Mouse (Mus musculus) intestine, embryonic 15.5 days (tissue): ENCODE measurements around the gene Scd4. TPM values are rescaled to one million over a fixed set of nuclear protein-coding genes. Genes with fewer than 3 reads are reported as not detected.

Experiments used
- ATAC-seq: fragments of 200-750 bp; cut with Nextera tagmentation; 2 replicates; pipeline ENCODE4 v1.8.0; 2017; ENCODE audit warnings: moderate TSS enrichment, moderate library complexity
- H3K27ac ChIP-seq: fragments of 300-500 bp; sonication (generic); 2 replicates; pipeline ENCODE4 v1.5.1; 2015; ENCODE audit warnings: mild to moderate bottlenecking, inconsistent platforms
- H3K27me3 ChIP-seq: fragments of 300-500 bp; sonication (generic); replicated peaks from 2 replicates; pipeline ENCODE4 v1.6.1; 2015; ENCODE audit warnings: inconsistent platforms
- H3K36me3 ChIP-seq: fragments of 300-500 bp; sonication (generic); 2 replicates; pipeline ENCODE4 v1.6.1; 2015; ENCODE audit warnings: inconsistent platforms
- H3K4me1 ChIP-seq: fragments of 300-500 bp; sonication (generic); replicated peaks from 2 replicates; pipeline ENCODE4 v1.6.1; 2015; ENCODE audit warnings: inconsistent platforms
- H3K4me2 ChIP-seq: fragments of 300-500 bp; sonication (generic); replicated peaks from 2 replicates; pipeline ENCODE4 v1.6.1; 2015; ENCODE audit warnings: mild to moderate bottlenecking, inconsistent platforms
- H3K4me3 ChIP-seq: fragments of 300-500 bp; sonication (generic); replicated peaks from 2 replicates; pipeline ENCODE4 v1.5.1; 2015; ENCODE audit warnings: inconsistent platforms
- H3K9ac ChIP-seq: fragments of 300-500 bp; sonication (generic); 2 replicates; pipeline ENCODE4 v1.6.1; 2015; ENCODE audit warnings: inconsistent platforms
- H3K9me3 ChIP-seq: fragments of 300-500 bp; sonication (generic); 2 replicates; pipeline ENCODE4 v1.6.1; 2016; ENCODE audit warnings: inconsistent platforms
- WGBS: fragments of 180-500 bp; shearing (Covaris S2); methylation state at CpG from one replicate; pipeline ENCODE4 v1.1.7; 2015; 5-methylcytosine and 5-hydroxymethylcytosine counted together
- polyA plus RNA-seq: library from polyadenylated mRNA; unstranded; fragments of >200 nt; fragmentation: Nextera tagmentation; extraction: Ambion mirVana; gene quantifications from 2 replicates; pipeline ENCODE4 v1.2.1, GENCODE M21; 2015

The Scd4 gene
- polyA plus RNA-seq, 1 experiment from 2014 or later, result 0.10 TPM

GRCm38 (mm10) chr19:44310814-44311213 is 22.1 kb upstream of the Scd4 start:
- 40% methylated on average over 5 of the region's 5 CpGs for WGBS
- peaks cover 12% of the 10 kb centered on the region; the same call in 1 of the 2 replicates for H3K36me3 ChIP-seq
- H3K4me2 ChIP-seq, result no peak overlapping the region
- no peak overlapping the region for H3K27ac ChIP-seq
- H3K9ac ChIP-seq, result no peak overlapping the region
- H3K9me3 ChIP-seq, result no peaks in the 10 kb centered on the region
- H3K4me3 ChIP-seq, result no peak overlapping the region
- ATAC-seq, result no peak
- peaks cover 20% of the 10 kb centered on the region for H3K4me1 ChIP-seq
- no peaks in the 10 kb centered on the region for H3K27me3 ChIP-seq

DNA sequence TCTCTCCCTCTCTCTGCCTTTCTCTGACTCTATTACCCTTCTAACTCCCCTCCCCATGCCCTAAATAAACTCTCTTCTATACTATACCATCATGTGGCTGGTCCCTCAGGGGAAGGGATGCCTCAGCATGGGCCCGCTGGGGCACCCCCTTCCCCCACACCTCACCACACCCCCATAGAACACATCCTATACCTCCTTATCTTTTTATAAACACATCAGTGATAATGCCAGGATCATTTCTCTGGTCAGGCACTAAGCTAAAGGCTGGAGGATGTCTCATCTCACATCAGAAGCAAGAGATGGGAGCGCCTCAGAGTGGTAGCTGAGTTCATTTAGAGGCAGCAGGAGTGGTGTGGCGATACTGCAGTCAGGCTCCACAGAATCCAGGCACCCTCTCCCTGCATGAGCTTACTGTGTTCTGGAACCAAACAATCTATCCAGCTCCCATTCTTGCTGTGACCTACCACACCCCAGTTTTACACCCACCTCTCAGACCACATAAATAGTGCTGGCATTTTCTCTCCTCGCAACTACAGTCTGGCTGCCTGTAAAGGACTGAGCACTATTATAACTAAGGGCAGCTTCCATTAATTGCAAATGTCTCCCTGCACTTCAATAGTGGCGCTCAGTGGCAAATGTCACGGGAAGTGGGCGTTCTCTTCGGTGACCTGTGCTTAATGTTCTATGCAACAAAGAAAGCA is 21.4 kb upstream of the Scd4 start:
- H3K27ac ChIP-seq, result no peak overlapping the region
- WGBS, result 64% methylated on average over 8 of the region's 8 CpGs
- H3K4me1 ChIP-seq, result peaks cover 20% of the 10 kb centered on the region
- H3K4me2 ChIP-seq, result no peak overlapping the region
- no peaks in the 10 kb centered on the region for H3K27me3 ChIP-seq
- H3K36me3 ChIP-seq, result peaks cover 7% of the 10 kb centered on the region; the same call in 1 of the 2 replicates
- ATAC-seq, result no peak
- no peak overlapping the region for H3K4me3 ChIP-seq
- H3K9me3 ChIP-seq, result no peaks in the 10 kb centered on the region
- no peak overlapping the region for H3K9ac ChIP-seq

DNA sequence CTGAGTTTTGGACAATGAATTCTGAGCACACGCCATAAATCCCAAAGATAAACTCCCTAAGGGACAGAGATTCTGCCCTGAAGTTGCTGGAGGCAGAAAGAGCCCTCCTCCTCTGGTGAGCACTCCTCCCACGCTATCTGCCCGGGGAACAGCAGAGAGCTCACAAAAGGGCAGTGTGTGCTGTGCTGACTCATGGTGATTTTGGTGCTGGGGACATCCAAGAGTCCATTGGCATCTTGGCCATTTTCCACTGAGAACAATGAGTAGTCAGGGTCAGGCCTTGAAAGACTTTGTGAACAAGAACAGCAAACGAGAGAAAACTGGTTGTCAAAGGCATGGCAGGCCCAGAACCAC is 20.9 kb upstream of the Scd4 start:
- Histone ChIP-seq H3K9me3 (no peaks in the 10 kb centered on the region), H3K36me3 (0 out of 2 replicates have a peak, but pooled peaks cover 6% of the 10 kb centered on the region), H3K27ac (no peak overlapping the region), H3K4me3 (no peak overlapping the region), H3K4me2 (no peak overlapping the region), H3K9ac (no peak overlapping the region), H3K27me3 (no peaks in the 10 kb centered on the region), H3K4me1 (peaks cover 20% of the 10 kb centered on the region)
- ATAC-seq, result no peak
- 42% methylated on average over 4 of the region's 4 CpGs for WGBS

- 0 out of 2 replicates have a peak, but pooled peaks cover 3% of the 10 kb centered on the region for H3K36me3 ChIP-seq
- no peak overlapping the region for H3K27ac ChIP-seq
- H3K4me2 ChIP-seq, result no peak overlapping the region
- no peak overlapping the region for H3K4me3 ChIP-seq
- ATAC-seq, result no peak
- H3K4me1 ChIP-seq, result peaks cover 20% of the 10 kb centered on the region
- 73% methylated on average over 3 of the region's 3 CpGs for WGBS
- H3K27me3 ChIP-seq, result no peaks in the 10 kb centered on the region
- H3K9me3 ChIP-seq, result no peaks in the 10 kb centered on the region
- no peak overlapping the region for H3K9ac ChIP-seq
Observed at GRCm38 (mm10) chr19:44313066-44313465, 19.8 kb upstream of the Scd4 start.

GRCm38 (mm10) chr19:44314327-44314759 is 18.5 kb upstream of the Scd4 start:
- Histone ChIP-seq H3K4me2 (peak overlapping the region; percentile 87), H3K36me3 (no peaks in the 10 kb centered on the region), H3K9ac (peak overlapping the region; percentile 52), H3K27ac (peak overlapping the region; percentile 78), H3K4me3 (peak overlapping the region; percentile 43), H3K9me3 (no peaks in the 10 kb centered on the region), H3K4me1 (peaks cover 20% of the 10 kb centered on the region), H3K27me3 (no peaks in the 10 kb centered on the region)
- ATAC-seq, result peak; percentile 96
- WGBS, result 2% methylated on average over 18 of the region's 18 CpGs

- Histone ChIP-seq H3K9me3 (no peaks in the 10 kb centered on the region), H3K9ac (peak overlapping the region; percentile 52), H3K4me3 (peak overlapping the region; percentile 43), H3K36me3 (no peaks in the 10 kb centered on the region), H3K27me3 (no peaks in the 10 kb centered on the region), H3K27ac (peak overlapping the region; percentile 78), H3K4me1 (peaks cover 20% of the 10 kb centered on the region), H3K4me2 (peak overlapping the region; percentile 87)
- WGBS, result under 1% methylated on average over 11 of the region's 11 CpGs
- peak; percentile 81 for ATAC-seq
Observed at GRCm38 (mm10) chr19:44314871-44315414, 17.9 kb upstream of the Scd4 start.

DNA sequence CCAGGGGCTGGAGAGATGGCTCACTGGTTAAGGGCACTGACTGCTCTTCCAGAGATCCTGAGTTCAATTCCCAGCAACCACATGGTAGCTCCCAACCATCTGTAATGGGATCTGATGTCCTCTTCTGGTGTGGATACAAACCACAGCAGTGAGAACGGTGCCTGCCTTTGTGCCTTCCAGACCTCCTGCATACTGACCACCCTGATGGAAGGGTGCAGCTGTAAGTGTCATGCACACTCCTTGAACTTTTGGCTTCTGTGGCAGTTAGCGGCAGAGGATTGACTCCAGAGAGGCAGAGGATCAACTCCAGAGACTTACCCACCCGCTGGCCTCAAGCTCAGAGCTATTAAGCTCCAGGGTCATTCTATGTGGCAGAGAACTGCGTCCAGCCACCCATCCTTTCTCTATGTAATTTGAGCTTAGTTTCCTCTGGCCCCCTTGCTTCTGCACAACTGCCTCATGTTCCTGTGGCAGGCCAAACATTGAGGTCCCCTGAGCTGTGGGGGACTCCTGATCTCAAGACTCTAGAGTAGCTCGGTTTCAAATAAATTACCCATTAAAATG is 16.1 kb upstream of the Scd4 start:
- H3K27ac ChIP-seq, result no peak overlapping the region
- H3K27me3 ChIP-seq, result no peaks in the 10 kb centered on the region
- peaks cover 11% of the 10 kb centered on the region for H3K4me1 ChIP-seq
- H3K4me3 ChIP-seq, result no peak overlapping the region
- H3K4me2 ChIP-seq, result no peak overlapping the region
- H3K9ac ChIP-seq, result no peak overlapping the region
- ATAC-seq, result no peak
- H3K9me3 ChIP-seq, result no peaks in the 10 kb centered on the region
- WGBS, result 59% methylated on average over 5 of the region's 5 CpGs
- H3K36me3 ChIP-seq, result no peaks in the 10 kb centered on the region

- Histone ChIP-seq H3K4me2 (no peak overlapping the region), H3K9ac (no peak overlapping the region), H3K36me3 (no peaks in the 10 kb centered on the region), H3K27me3 (no peaks in the 10 kb centered on the region), H3K4me1 (peaks cover 7% of the 10 kb centered on the region), H3K4me3 (no peak overlapping the region), H3K9me3 (no peaks in the 10 kb centered on the region), H3K27ac (no peak overlapping the region)
- ATAC-seq, result no peak
- WGBS, result 75% methylated on average over 5 of the region's 5 CpGs
Observed at GRCm38 (mm10) chr19:44317391-44317790, 15.5 kb upstream of the Scd4 start.

GRCm38 (mm10) chr19:44318545-44318944 is 14.3 kb upstream of the Scd4 start:
- Histone ChIP-seq H3K9ac (no peak overlapping the region), H3K27ac (no peak overlapping the region), H3K4me1 (peaks cover 7% of the 10 kb centered on the region), H3K9me3 (no peaks in the 10 kb centered on the region), H3K4me3 (no peak overlapping the region), H3K4me2 (no peak overlapping the region), H3K27me3 (no peaks in the 10 kb centered on the region), H3K36me3 (no peaks in the 10 kb centered on the region)
- ATAC-seq, result no peak

DNA sequence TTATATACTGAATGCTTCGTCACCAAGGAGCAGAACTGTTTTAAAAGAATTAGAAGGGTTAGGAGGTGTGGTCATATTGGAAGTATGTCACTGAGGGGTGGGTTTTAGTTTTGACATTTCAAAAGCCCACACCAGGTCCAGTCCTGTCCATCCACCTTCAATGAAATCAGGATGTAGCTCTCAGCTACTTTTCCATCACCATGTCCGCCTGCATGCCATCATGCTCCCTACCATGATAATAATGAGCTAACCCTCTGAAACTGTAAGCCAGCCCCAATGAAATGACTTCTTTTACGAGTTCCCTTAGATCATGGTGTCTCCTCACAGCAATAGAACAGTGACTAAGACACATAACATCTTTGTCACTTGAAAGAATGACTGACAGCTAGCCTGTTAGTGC is 12.6 kb upstream of the Scd4 start:
- H3K36me3 ChIP-seq, result no peaks in the 10 kb centered on the region

GRCm38 (mm10) chr19:44321201-44321600 is 11.7 kb upstream of the Scd4 start:
- H3K27ac ChIP-seq, result no peak overlapping the region
- H3K27me3 ChIP-seq, result no peaks in the 10 kb centered on the region
- H3K4me1 ChIP-seq, result no peaks in the 10 kb centered on the region
- no peak overlapping the region for H3K4me2 ChIP-seq
- no peak for ATAC-seq
- H3K4me3 ChIP-seq, result no peak overlapping the region
- H3K9me3 ChIP-seq, result peaks cover 1% of the 10 kb centered on the region; the same call in 1 of the 2 replicates
- no peak overlapping the region for H3K9ac ChIP-seq
- WGBS, result 67% methylated on average over 4 of the region's 4 CpGs
- no peaks in the 10 kb centered on the region for H3K36me3 ChIP-seq

More for the DNA sequence above, 12.6 kb upstream of the Scd4 start:
- 86% methylated on average over 3 of the region's 3 CpGs for WGBS
- no peaks in the 10 kb centered on the region for H3K9me3 ChIP-seq
- ATAC-seq, result no peak
- H3K4me3 ChIP-seq, result no peak overlapping the region
- H3K4me2 ChIP-seq, result no peak overlapping the region
- H3K4me1 ChIP-seq, result no peaks in the 10 kb centered on the region
- no peak overlapping the region for H3K9ac ChIP-seq
- H3K27me3 ChIP-seq, result no peaks in the 10 kb centered on the region
- H3K27ac ChIP-seq, result no peak overlapping the region

DNA sequence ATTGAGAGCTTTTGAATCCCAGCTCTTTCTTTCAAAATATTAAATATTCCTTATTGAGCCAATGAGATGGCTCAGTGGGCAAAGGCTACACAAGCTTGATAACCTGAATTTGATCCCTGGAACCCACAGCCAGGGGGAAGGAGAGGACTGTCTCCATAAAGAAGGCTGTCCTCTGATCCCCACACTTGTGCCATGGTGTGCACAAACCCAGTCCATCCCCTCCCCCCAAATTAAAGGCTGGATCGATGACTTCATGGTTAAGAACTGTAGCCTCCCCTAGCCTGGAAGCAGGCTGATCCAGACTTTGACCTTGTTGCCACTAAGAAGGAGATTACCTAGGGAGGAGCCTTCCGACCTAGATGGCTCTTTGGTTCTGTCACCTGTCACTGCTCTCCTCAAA is 11.3 kb upstream of the Scd4 start:
- H3K27me3 ChIP-seq, result no peaks in the 10 kb centered on the region
- no peak overlapping the region for H3K9ac ChIP-seq
- peaks cover 3% of the 10 kb centered on the region; the same call in 1 of the 2 replicates for H3K9me3 ChIP-seq
- H3K4me2 ChIP-seq, result no peak overlapping the region
- H3K27ac ChIP-seq, result no peak overlapping the region
- H3K4me3 ChIP-seq, result no peak overlapping the region
- ATAC-seq, result no peak
- 54% methylated on average over 2 of the region's 2 CpGs for WGBS
- H3K36me3 ChIP-seq, result no peaks in the 10 kb centered on the region
- H3K4me1 ChIP-seq, result no peaks in the 10 kb centered on the region

GRCm38 (mm10) chr19:44329566-44329965 is 3.3 kb upstream of the Scd4 start:
- H3K4me1 ChIP-seq, result no peaks in the 10 kb centered on the region
- no peak overlapping the region for H3K27ac ChIP-seq
- H3K9ac ChIP-seq, result no peak overlapping the region
- H3K4me2 ChIP-seq, result no peak overlapping the region
- no peak for ATAC-seq
- H3K36me3 ChIP-seq, result no peaks in the 10 kb centered on the region
- H3K27me3 ChIP-seq, result no peaks in the 10 kb centered on the region
- WGBS, result 70% methylated on average over 2 of the region's 2 CpGs
- peaks cover 3% of the 10 kb centered on the region; the same call in 1 of the 2 replicates for H3K9me3 ChIP-seq
- no peak overlapping the region for H3K4me3 ChIP-seq
